Mouse (Mus musculus) liver, postnatal 0 days (tissue): ENCODE data around the gene Ckap4.

Source experiments
- CTCF ChIP-seq: sonication (generic); IDR thresholded peaks from 2 replicates; pipeline ENCODE4 v1.5.1; 2016; ENCODE audit warnings: antibody characterized with exemption, low read depth
- EP300 ChIP-seq: IDR thresholded peaks from 2 replicates; pipeline ENCODE4 v1.6.1; 2016; ENCODE audit warnings: antibody characterized with exemption, low read depth, mild to moderate bottlenecking

DNA sequence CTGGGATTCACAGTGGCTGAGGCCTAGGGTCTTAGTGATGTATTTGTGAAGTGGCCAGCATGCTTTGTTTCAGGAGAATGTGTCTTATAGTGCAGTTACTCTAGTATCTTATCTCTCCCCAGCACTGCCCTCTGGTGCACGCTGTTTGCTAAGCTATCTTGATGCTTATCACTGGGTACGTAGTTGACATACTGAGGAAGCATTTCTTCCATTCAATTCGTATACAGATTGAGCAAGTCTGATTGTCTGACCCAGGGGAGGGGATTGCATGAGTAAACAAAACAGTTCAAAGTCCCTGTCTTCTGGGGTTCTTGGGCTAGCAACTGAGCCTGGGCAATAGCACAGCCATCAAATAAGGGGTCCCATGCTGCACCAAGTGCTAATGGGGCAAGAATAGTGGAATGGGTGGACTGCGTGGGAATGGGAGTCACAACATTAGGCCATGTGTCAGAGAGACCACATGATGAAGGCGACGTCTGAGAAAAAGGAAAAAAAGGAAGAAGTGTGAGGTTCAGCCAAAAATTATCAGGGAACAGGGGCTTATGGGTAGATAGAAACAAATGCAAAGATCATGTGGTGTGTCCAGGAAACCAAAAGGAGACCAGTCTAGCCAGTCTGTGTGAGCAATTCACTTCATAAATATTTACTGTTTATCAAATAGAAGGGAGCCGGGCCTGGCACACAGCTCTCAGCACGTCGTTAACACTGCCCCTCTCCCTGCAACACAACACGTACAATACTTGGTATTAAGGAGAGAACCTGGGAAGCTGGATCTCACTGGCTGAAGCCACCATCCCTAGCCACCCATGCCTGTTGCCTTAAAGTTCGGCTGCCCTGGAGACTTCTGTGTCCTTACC, 9.2 kb upstream of the Ckap4 start:
- peak; percentile 73 for TF ChIP-seq EP300
- peak; percentile 39 for TF ChIP-seq CTCF
